Mouse (Mus musculus) bone marrow macrophage, adult 2 months (primary cell): ENCODE measurements at regions not wholly inside any gene's neighbourhood (a gene's known extent, or its start where the extent isn't known, plus 50 kb on each side); places are given as distances from the start of the nearest gene placed in this dataset.
"Not testable (repeated sequence)": the region's sequence is repeated elsewhere in the genome, so short reads cannot be mapped to it uniquely, and the experiment has no call there.

Experiments used
- H3K27ac ChIP-seq: 2 replicates; pipeline ENCODE4 v1.5.1; 2012; ENCODE audit warnings: low read depth, low read length; ENCODE audit not compliant: insufficient read depth
- H3K4me1 ChIP-seq: 2 replicates; pipeline ENCODE4 v1.6.1; 2012; ENCODE audit warnings: low read length; ENCODE audit not compliant: control insufficient read depth, insufficient read depth
- H3K4me3 ChIP-seq: 2 replicates; pipeline ENCODE4 v1.5.1; 2012; ENCODE audit warnings: mild to moderate bottlenecking, low read length, moderate library complexity; ENCODE audit not compliant: insufficient read depth
- CTCF ChIP-seq: IDR thresholded peaks from 2 replicates; pipeline ENCODE4 v1.5.1; 2012; ENCODE audit warnings: low read depth, mild to moderate bottlenecking, low read length, moderate library complexity
- POLR2A ChIP-seq: IDR thresholded peaks from 2 replicates; pipeline ENCODE4 v1.6.1; 2012; ENCODE audit warnings: mild to moderate bottlenecking, low read depth, low read length, borderline replicate concordance

DNA sequence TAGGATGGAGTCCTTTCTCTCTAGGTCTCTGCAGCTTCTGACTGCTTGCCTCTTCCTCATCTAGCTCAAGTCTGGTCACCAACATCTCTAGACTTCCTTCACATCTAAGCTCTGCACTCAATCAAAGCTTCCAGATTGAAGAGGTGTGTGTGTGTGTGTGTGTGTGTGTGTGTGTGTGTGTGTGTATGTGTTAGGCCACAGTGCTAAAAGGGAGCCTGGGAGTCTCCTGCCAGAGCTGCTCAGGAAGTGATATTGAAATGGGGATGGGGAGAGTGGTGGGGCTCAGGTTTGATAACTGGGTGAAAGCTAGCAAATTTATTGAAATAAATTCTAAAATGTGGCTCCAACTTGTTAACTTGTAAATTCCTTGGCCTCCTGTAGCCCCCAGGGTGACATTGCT is 73.3 kb downstream of the Gm31371 start:
- H3K4me1 ChIP-seq, H3K4me3 ChIP-seq, H3K27ac ChIP-seq: not testable (repeated sequence)

DNA sequence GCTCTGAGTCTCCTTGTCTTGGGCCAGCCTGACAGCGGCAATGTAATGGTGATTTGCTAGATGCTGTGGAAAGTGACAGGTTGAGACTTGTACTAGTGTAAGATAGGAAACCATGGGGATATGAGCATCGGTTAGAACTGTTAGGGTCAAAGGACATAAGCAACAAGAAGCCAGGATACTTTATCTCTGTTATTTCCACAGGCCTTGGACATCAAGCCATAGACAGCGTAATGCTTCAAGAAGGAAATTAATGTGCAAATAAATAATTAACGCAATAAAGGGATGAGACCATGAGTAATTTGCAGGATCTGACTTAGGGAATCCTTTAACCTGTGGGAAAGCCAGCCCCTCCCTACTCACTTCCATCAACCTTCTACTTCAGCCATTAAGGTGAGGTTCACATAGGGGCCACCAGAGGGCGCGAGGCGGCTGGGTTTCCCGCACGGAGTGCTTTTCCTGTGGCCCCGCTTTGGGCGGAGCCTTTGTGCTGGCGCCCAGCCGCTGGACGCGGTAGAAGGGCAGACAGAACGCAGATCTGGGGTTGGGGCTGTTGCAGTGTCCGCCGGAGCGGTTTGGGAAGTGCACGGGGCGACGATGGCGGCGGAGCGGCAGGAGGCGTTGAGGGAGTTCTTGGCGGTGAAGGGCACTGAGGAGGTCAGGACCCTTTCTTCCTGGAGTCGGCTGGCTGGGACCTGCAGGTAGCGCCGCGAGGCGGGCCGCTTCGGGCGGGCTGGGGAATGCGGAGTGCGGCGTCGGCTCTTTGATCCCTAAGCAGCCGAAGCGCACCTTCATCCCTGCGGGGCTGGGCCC is 76.5 kb downstream of the Gm31371 start:
- Histone ChIP-seq H3K4me3 (peak overlapping the region; percentile 60), H3K4me1 (no peaks in the 10 kb centered on the region), H3K27ac (no peak overlapping the region)
- TF ChIP-seq CTCF (peak; percentile 65), POLR2A (no peak)

DNA sequence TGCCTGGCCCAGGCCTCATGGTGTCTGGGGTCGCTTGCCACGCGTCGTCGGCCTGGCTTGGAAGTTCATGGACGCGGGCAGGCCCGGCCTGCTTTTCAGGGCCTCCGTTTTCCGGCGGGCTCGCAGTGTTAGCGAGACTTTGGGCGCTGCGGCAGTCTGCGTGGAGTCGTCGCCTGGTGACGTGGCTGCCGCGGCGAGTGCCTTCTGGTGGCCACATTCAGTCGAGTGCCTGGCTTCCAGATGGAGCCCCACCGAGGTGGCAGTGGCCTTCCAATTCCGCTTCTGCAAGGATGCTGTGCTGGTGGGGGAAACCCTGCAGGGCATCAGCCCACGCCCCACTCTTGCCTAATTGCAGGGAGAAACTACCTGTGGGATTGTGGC is 77.1 kb downstream of the Gm31371 start:
- not testable (repeated sequence) for H3K4me1 ChIP-seq, H3K27ac ChIP-seq
- H3K4me3 ChIP-seq, result peak overlapping the region; percentile 60

DNA sequence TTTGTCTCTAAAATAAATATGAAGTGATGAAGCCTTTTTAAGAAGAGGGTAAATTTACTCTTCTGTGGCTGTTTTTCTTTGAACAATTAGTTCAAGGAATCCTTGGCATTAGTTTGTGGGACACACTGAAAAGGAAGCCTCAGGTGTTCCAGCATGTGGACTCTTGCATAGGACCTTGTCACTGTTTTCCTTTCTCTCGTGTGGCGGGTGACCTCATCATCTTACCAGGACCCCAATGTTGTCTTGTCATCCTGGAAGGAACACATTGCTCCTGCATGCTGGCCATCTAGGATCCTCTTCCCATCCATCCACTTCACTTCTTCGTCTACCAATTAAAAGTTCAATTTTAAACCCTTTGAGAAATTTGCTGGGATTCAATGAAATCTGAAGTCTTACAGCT is 104.9 kb downstream of the Gm31371 start:
- H3K4me3 ChIP-seq, H3K27ac ChIP-seq, H3K4me1 ChIP-seq: not testable (repeated sequence)

DNA sequence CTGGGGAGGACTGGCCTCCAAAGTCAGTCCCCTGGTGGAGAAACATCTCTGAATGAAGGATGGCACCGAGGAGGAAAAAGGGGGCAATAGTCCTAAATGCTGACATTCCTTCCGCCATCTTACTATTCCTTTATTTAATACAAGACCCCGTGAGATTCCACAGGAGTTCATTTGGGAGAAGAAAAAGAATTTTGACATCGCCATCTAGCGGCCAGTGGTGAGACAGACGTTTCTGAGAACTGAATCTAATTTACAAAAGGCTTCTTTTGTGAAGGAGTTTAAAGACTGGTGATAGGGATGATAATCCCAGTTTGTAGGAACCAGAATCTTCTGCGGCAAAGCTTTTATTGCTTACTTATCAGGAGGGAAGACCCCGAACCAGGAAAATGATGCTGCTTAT is 107.8 kb downstream of the Gm31371 start:
- H3K4me3 ChIP-seq, H3K4me1 ChIP-seq, H3K27ac ChIP-seq: not testable (repeated sequence)

DNA sequence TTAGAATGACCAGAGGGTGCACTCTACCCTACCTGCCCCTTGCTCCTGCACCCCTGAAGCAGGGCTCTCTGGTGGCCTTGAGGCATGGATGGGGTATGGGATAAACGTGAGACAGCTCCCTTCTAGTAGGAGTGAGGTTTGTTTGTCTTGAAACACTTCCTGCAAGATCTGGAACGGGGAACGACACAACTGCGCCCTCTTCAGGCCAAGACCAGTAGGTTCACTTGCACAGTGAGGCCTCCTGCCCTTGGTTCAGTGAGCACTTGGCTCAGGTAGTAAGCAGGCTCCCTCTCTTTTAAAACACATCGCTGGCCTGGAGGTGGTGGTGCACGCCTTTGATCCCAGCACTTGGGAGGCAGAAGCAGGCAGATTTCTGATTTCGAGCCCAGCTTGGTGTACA is 110.1 kb downstream of the Gm31371 start:
- H3K27ac ChIP-seq, H3K4me1 ChIP-seq, H3K4me3 ChIP-seq: not testable (repeated sequence)

DNA sequence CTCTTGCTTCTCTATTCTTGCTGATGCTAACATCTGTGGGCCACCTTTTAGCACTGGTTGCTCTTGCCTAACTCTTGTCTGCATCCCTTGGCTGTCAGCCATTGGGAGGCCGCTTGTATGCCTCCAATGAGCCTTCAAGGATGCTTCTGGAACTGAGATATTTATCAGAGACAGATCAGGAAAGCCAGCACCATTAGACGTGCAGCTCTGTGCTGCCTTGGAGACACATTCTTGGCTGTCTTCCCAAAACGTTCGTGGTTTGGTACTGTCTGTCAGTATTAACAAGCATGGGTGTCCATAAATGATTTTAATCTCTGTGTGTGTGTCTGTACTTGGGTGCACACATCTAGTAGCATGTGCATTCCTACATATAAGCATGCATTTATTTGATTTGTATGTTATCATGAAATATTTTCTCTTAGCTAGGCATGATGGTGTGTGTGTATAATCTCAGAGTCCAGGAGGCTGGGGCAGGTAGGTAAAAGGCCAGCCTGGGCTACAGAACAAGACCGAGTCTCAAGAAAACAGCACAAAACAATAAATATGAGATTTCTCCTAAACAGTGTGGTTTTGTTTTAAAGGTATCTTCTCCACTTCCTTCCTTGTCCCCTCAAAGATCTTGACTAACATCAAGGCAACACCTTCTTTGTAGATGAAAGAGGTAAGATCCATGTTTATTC is 111.4 kb downstream of the Gm31371 start:
- not testable (repeated sequence) for H3K4me3 ChIP-seq, H3K4me1 ChIP-seq, H3K27ac ChIP-seq

DNA sequence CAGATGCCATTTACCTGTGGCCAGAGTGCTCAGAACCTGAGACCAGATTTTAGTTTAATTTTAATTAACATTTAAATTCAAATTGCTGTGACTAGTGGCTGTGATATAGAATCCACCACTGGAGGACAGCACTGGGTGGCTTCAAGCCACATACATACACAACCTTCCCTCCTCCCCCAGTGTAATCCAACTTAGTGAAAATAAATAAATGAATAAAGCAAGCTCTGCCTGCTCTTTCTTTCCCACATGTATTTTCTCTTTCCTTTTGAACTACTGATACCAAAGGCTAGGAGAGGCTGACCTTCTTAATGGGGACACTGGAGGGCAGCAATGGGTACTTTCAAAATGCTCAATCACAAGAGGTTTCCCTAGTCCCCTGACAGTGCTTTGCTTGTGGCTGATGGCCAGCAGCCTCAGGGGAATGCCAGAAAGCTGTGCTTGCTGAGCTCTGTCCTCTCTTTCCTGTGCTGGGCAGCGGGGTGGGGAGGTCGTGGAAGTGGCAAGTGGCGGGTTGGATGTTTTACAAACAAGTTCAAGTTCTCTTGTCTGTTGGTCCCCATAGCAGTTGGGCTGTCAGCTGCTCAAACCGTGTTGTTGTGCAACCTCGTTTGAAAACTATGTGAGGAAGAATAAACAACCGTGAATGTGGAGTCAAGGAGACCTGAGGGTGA is 112.4 kb downstream of the Gm31371 start:
- not testable (repeated sequence) for H3K27ac ChIP-seq, H3K4me1 ChIP-seq, H3K4me3 ChIP-seq

DNA sequence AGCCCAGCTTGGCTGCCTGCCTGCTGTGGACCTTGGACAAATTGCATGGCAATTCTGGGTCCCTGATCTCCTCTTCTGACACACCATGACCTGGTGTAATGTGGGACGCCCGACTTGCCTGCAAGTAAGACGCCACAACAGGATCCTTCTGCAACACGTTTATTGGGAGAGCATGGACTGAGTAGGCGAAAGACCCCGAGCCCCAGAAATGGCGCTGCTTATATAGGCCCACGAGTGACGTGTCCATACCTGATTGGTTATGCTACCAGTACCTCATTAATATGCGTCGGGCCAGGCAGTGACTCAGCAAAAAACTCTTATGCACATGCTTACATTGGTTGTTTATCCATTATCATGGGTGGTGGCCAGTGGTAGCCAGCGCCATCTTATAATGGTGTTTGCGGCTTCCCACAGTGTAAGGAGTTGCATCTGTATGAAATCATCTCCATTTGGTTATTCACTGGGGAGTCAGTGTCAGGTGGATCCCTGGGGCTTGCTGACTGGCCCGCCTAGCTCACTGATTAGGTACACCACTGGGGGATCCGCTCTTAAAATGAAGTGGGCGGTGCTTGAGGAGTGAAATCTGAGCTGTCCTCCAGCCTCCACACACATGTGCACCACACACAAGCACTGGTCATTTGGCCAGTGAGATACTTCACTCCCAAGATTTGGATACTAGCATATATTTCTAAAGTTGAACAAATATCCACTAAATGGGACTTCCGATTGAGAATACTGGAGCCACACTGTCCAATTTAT is 113.1 kb downstream of the Gm31371 start:
- H3K4me1 ChIP-seq, H3K4me3 ChIP-seq, H3K27ac ChIP-seq: not testable (repeated sequence)

DNA sequence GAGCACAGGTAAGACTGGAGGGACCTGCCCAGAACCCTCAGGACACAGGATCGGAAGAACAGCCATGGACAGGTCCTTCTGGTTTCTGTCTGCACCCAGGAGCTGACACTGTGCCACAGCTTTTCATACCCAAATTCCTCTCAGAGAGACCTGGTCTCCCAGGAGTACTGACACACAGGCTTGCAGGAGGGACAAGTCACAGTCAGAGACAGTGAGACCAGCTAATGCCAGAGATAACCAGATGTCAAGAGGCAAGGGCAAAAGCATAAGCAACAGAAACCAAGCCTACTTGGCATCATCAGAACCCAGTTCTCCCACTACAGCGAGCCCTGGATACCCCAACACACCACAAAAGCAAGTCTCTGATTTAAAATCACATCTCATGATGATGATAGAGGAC is 122.3 kb downstream of the Gm31371 start:
- H3K4me3 ChIP-seq, H3K27ac ChIP-seq, H3K4me1 ChIP-seq: not testable (repeated sequence)

DNA sequence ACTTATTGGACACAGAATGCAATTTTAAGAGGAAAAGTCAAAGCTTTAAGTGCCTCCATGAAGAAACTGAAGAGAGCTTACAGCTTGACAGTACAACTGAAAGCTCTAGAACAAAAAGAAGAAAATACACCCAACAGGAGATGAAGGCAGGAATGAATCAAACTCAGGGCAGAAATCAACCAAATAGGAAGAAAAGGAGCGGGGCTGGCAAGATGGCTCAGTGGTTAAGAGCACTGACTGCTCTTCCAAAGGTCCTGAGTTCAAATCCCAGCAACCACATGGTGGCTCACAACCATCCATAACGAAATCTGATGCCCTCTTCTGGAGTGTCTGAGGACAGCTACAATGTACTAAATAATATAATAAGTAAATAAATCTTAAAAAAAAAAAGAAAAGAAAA is 124.8 kb downstream of the Gm31371 start:
- not testable (repeated sequence) for H3K4me3 ChIP-seq, H3K27ac ChIP-seq, H3K4me1 ChIP-seq

DNA sequence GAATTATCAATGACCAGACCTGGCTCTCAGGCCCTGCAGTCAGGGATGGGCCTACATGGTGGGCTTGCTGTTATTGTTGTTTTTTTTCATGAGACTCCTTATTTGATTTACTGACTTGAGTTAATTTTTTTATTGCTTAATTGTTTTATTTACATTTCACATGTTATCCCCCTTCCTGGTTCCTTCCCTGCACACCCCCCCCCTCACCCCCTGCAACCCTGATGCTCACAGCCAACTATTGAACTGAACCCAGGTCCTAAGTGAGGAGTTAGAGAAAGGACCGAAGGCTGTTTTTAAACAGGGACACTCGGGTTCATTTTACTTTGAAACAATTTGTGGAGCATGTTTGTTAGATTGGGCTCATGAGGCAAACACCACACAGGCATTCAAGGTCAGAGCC is 126.9 kb downstream of the Gm31371 start:
- not testable (repeated sequence) for H3K27ac ChIP-seq, H3K4me1 ChIP-seq, H3K4me3 ChIP-seq

DNA sequence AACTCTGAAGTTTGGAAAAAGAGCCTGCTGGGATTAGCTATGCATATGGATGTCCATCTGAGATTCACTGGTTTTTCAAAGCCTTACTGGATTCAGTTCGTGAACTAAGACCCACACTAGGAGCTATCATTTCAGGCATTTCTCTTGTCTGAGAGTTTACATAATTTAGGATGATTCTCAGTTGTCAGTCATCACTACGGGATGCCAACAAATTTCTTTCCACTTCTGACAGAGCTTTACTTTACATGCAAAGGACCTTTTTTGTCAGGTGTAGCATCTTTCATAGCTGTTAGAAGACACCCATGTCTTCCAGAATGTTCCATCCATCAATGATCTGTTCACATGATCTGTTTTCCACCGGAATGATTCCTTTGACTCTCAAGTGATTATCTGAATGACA is 154.4 kb downstream of the Gm31371 start:
- not testable (repeated sequence) for H3K4me3 ChIP-seq, H3K4me1 ChIP-seq, H3K27ac ChIP-seq

DNA sequence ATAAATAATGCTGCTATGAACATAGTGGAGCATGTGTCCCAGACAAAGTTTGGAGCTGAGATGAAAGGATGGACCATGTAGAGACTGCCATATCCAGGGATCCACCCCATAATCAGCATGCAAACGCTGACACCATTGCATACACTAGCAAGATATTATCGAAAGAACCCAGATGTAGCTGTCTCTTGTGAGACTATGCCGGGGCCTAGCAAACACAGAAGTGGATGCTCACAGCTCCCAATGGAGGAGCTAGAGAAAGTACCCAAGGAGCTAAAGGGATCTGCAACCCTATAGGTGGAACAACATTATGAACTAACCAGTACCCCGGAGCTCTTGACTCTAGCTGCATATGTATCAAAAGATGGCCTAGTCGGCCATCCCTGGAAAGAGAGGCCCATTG is 194.9 kb downstream of the Gm31371 start:
- H3K4me1 ChIP-seq, H3K27ac ChIP-seq, H3K4me3 ChIP-seq: not testable (repeated sequence)

DNA sequence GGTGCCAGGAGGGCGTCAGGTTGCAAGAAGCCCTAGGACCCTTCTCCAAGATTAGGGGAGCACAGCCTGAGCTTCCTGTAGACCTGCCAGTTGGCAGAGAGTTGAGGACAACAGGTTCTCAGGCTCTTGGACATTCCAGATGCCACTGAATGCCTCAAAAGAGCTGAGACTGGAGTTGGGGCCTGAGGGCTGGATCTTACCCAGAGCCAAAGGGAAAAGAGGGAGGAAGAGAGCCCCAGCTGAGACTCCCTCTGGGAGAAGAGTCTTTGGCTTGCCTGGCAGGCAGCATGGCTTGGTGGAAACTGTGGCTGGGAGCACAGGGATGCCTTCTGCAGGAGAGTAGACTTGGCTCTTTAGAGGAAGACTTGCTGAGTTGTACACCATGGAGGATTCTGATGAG is 197.0 kb downstream of the Gm31371 start:
- not testable (repeated sequence) for H3K27ac ChIP-seq, H3K4me1 ChIP-seq, H3K4me3 ChIP-seq
